16 mouse cellular contexts compared by ENCODE assay signal in the genomic region with DNA sequence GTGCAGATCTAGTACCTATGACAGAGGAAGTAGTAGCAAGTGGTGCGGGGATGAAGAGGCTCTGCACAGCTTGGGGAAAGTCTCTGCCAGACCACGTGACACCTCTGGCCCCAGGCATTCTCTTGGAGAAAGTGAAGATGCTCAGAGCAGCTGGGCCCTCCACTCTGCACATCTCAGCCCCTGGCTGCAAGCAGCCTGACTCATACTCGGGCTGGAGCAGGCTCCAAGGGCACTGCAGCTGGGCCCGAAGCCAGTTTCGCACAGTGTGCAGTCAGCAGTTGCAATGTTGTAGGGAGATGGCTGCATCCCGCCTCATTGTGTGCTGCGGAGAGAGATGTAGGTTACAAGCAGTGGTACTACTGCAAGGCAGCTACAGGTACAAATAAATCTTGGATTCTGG. TPM values are rescaled to one million over a fixed set of nuclear protein-coding genes. Genes with fewer than 3 reads are reported as not detected.
DNase-seq lines count a peak whose midpoint lies in the region; ATAC-seq lines count a peak whose summit lies in the region.
"Had no signal": no experiment of that assay in that cellular context is flagged by ENCODE, and none has a peak within 500 bp of the region (broad histone marks: within the 10 kb centered on the region; RNA-seq: fewer than 3 reads in every experiment).

No protein-coding gene starts in this region.

- ATAC-seq in megakaryocyte, adult 5-6 weeks (ENCODE audit: poor library complexity, severe bottlenecking): no peak
- ATAC-seq: intestine, postnatal 0 days; liver, embryonic 12.5 days had no signal

- intact Hi-C loops in left cerebral cortex, postnatal 4 days (cut with DNase I): no loop called here
- intact Hi-C loops in left cerebral cortex, postnatal 25 days (cut with DNase I): no loop called here
- intact Hi-C loops in gastrocnemius, postnatal 36 days (cut with DNase I): no loop called here

- DNase-seq in cerebellum, adult 11-12 months: peak; percentile 4
- DNase-seq in cerebellum, adult 11 months: no peak
- DNase-seq in left cerebral cortex, postnatal 4 days: peak; percentile 24
- no peak for DNase-seq in left cerebral cortex, postnatal 25 days (ENCODE audit: low spot score in 2 of 2)
- peak; percentile 75 to 76 for DNase-seq in adrenal gland, postnatal 36 days
- DNase-seq in gastrocnemius, postnatal 36 days: peak; percentile 10 to 13
- DNase-seq in kidney, postnatal 36 days: no peak
- DNase-seq: kidney, postnatal 14 days had no signal

RNA-seq across cellular contexts. Expression of a gene that starts 27.3 kb away (rescaled TPM):
- total RNA-seq in left cerebral cortex, postnatal 4 days (2021): not detected
- not detected for total RNA-seq in left cerebral cortex, postnatal 25 days (2021)
- total RNA-seq in adrenal gland, postnatal 36 days (2021): not detected
- total RNA-seq in gastrocnemius, postnatal 36 days (2021): not detected
- total RNA-seq in megakaryocyte, adult 5-6 weeks (2015): not detected in 2 replicates
- not detected in 2 replicates for total RNA-seq in megakaryocyte, adult 5-6 weeks (2017)
- total RNA-seq: G1E; heart, adult 8-10 months; layer of hippocampus, postnatal 10 days; left cerebral cortex, postnatal 14 days; neutrophil, adult 5-6 weeks had no signal

RNA-seq across cellular contexts. Expression of a gene that starts 42.6 kb away (rescaled TPM):
- total RNA-seq in left cerebral cortex, postnatal 4 days (2021): 10 to 100 TPM; 26.8 to 27.0 TPM
- total RNA-seq in left cerebral cortex, postnatal 25 days (2021): 10 to 100 TPM; 27.6 to 30.0 TPM
- 10 to 100 TPM; 22.9 to 25.5 TPM for total RNA-seq in adrenal gland, postnatal 36 days (2021)
- 1 to 10 TPM; 5.0 to 6.1 TPM for total RNA-seq in gastrocnemius, postnatal 36 days (2021)
- total RNA-seq in megakaryocyte, adult 5-6 weeks (2015): 155 and 175 TPM in 2 replicates
- 106 and 114 TPM in 2 replicates for total RNA-seq in megakaryocyte, adult 5-6 weeks (2017)

RNA-seq across cellular contexts. Expression of a gene that starts 49.5 kb away (rescaled TPM):
- total RNA-seq in left cerebral cortex, postnatal 4 days (2021): not detected
- total RNA-seq in left cerebral cortex, postnatal 25 days (2021): not detected
- not detected for total RNA-seq in adrenal gland, postnatal 36 days (2021)
- total RNA-seq in gastrocnemius, postnatal 36 days (2021): not detected
- not detected in 2 replicates for total RNA-seq in megakaryocyte, adult 5-6 weeks (2015)
- total RNA-seq in megakaryocyte, adult 5-6 weeks (2017): 42.8 and 90.9 TPM in 2 replicates
- total RNA-seq: layer of hippocampus, postnatal 10 days; left cerebral cortex, postnatal 14 days; neutrophil, adult 5-6 weeks had no signal

RNA-seq across cellular contexts. Expression of a gene that starts 52.2 kb away (rescaled TPM):
- total RNA-seq in left cerebral cortex, postnatal 4 days (2021): not detected
- total RNA-seq in left cerebral cortex, postnatal 25 days (2021): not detected
- total RNA-seq in adrenal gland, postnatal 36 days (2021): not detected
- not detected for total RNA-seq in gastrocnemius, postnatal 36 days (2021)
- 0.36 TPM in 1 of 2 replicates, not detected in the other for total RNA-seq in megakaryocyte, adult 5-6 weeks (2015)
- total RNA-seq in megakaryocyte, adult 5-6 weeks (2017): not detected in 2 replicates
- total RNA-seq: G1E; heart, adult 8-10 months; layer of hippocampus, postnatal 10 days; left cerebral cortex, postnatal 14 days; neutrophil, adult 5-6 weeks had no signal

Comparison
In these comparisons a context has a peak if more than half of its experiments do, and no peak if none do; other contexts are left out.
1. DNase-seq: peak in cerebellum, adult 11-12 months (single experiment), left cerebral cortex, postnatal 4 days (single experiment), adrenal gland, postnatal 36 days (2 of 2) and gastrocnemius, postnatal 36 days (2 of 2); none in cerebellum, adult 11 months (single experiment), left cerebral cortex, postnatal 25 days (0 of 2) and kidney, postnatal 36 days (0 of 2).